Mouse (Mus musculus): ENCODE measurements around the gene Acvr1b. TPM values are rescaled to one million over a fixed set of nuclear protein-coding genes. Genes with fewer than 3 reads are reported as not detected.

Gene Acvr1b
- total RNA-seq, 2 experiments from 2014 or later = 82.8 to 83.1 TPM

- no peak for DNase-seq (ENCODE audit: extremely low spot score in 1 of 2, low spot score in 1 of 2)
Observed at GRCm38 (mm10) chr15:101174294-101175130, 645 bp downstream of the Acvr1b start.

GRCm38 (mm10) chr15:101175131-101175460, 1.2 kb downstream of the Acvr1b start:
- DNase-seq (ENCODE audit: extremely low spot score in 1 of 2, low spot score in 1 of 2) = no peak

- DNase-seq (ENCODE audit: extremely low spot score in 1 of 2, low spot score in 1 of 2) = no peak
Observed at GRCm38 (mm10) chr15:101175613-101176283, 1.9 kb downstream of the Acvr1b start.

- no peak for DNase-seq (ENCODE audit: extremely low spot score in 1 of 2, low spot score in 1 of 2)
Observed at GRCm38 (mm10) chr15:101176284-101176680, 2.4 kb downstream of the Acvr1b start.

- no peak for DNase-seq (ENCODE audit: extremely low spot score in 1 of 2, low spot score in 1 of 2)
Observed at GRCm38 (mm10) chr15:101176795-101177691, 3.2 kb downstream of the Acvr1b start.

- DNase-seq (ENCODE audit: extremely low spot score in 1 of 2, low spot score in 1 of 2) = no peak
Observed at GRCm38 (mm10) chr15:101180363-101181105, 6.7 kb downstream of the Acvr1b start.

- no peak for DNase-seq (ENCODE audit: extremely low spot score in 1 of 2, low spot score in 1 of 2)
Observed at GRCm38 (mm10) chr15:101181106-101181466, 7.2 kb downstream of the Acvr1b start.

- no peak for DNase-seq (ENCODE audit: extremely low spot score in 1 of 2, low spot score in 1 of 2)
Observed at GRCm38 (mm10) chr15:101181500-101181899, 7.6 kb downstream of the Acvr1b start.

- no peak for DNase-seq (ENCODE audit: extremely low spot score in 1 of 2, low spot score in 1 of 2)
Observed at GRCm38 (mm10) chr15:101182676-101183075, 8.8 kb downstream of the Acvr1b start.

- no peak for DNase-seq (ENCODE audit: extremely low spot score in 1 of 2, low spot score in 1 of 2)
Observed at GRCm38 (mm10) chr15:101184300-101184699, 10.4 kb downstream of the Acvr1b start.

GRCm38 (mm10) chr15:101185549-101185948, 11.7 kb downstream of the Acvr1b start:
- DNase-seq (ENCODE audit: extremely low spot score in 1 of 2, low spot score in 1 of 2) = no peak

- DNase-seq (ENCODE audit: extremely low spot score in 1 of 2, low spot score in 1 of 2) = no peak
Observed at GRCm38 (mm10) chr15:101187907-101188306, 14.0 kb downstream of the Acvr1b start.

- DNase-seq (ENCODE audit: extremely low spot score in 1 of 2, low spot score in 1 of 2) = no peak
Observed at GRCm38 (mm10) chr15:101189981-101190761, 16.3 kb downstream of the Acvr1b start.

GRCm38 (mm10) chr15:101190762-101191150, 16.9 kb downstream of the Acvr1b start:
- no peak for DNase-seq (ENCODE audit: extremely low spot score in 1 of 2, low spot score in 1 of 2)

GRCm38 (mm10) chr15:101191459-101192259, 17.8 kb downstream of the Acvr1b start:
- DNase-seq (ENCODE audit: extremely low spot score in 1 of 2, low spot score in 1 of 2) = no peak

- no peak for DNase-seq (ENCODE audit: extremely low spot score in 1 of 2, low spot score in 1 of 2)
Observed at GRCm38 (mm10) chr15:101192260-101192640, 18.4 kb downstream of the Acvr1b start.

GRCm38 (mm10) chr15:101192651-101193050, 18.8 kb downstream of the Acvr1b start:
- no peak for DNase-seq (ENCODE audit: extremely low spot score in 1 of 2, low spot score in 1 of 2)

- no peak for DNase-seq (ENCODE audit: extremely low spot score in 1 of 2, low spot score in 1 of 2)
Observed at GRCm38 (mm10) chr15:101193971-101194370, 20.1 kb downstream of the Acvr1b start.
